Mouse (Mus musculus) spleen, embryonic (tissue): ENCODE data around the gene Gm8773.

Experiments used
- CTCF ChIA-PET: fragments of 350-600 bp; sonication (Branson Sonifier 250); formaldehyde crosslinking; loops from one replicate; lab custom pipeline; 2022; lab: Charles Lee

The Gm8773 gene

GRCm38 (mm10) chr5:5573749-5574317, at the start of gene Gm8773:
Gm8773 (plus strand) TSS chr5:5573799.
- CTCF ChIA-PET, result no interaction called here

GRCm38 (mm10) chr5:5533656-5534420, 39.8 kb upstream of the Gm8773 start:
- CTCF ChIA-PET, result no interaction called here

GRCm38 (mm10) chr5:5536131-5536530, 37.5 kb upstream of the Gm8773 start:
- CTCF ChIA-PET, result no interaction called here

GRCm38 (mm10) chr5:5539771-5540170, 33.8 kb upstream of the Gm8773 start:
- CTCF ChIA-PET, result no interaction called here

- CTCF ChIA-PET, result no interaction called here
Measured at GRCm38 (mm10) chr5:5540385-5540784, 33.2 kb upstream of the Gm8773 start.

GRCm38 (mm10) chr5:5551110-5551509, 22.5 kb upstream of the Gm8773 start:
- CTCF ChIA-PET, result interaction anchor here (0.6 kb wide), 1 partner anchor 586 kb away, joined by 14 read pairs; no protein-coding TSS in a partner anchor

- CTCF ChIA-PET, result no interaction called here
Measured at GRCm38 (mm10) chr5:5559079-5559740, 14.4 kb upstream of the Gm8773 start, which contains the start of gene Gtpbp10. Gtpbp10 (minus strand) TSS chr5:5559538.

GRCm38 (mm10) chr5:5559798-5560197, 13.8 kb upstream of the Gm8773 start:
- CTCF ChIA-PET, result no interaction called here

- CTCF ChIA-PET, result no interaction called here
Measured at GRCm38 (mm10) chr5:5561041-5561706, 12.4 kb upstream of the Gm8773 start.

- CTCF ChIA-PET, result no interaction called here
Measured at GRCm38 (mm10) chr5:5562435-5562834, 11.2 kb upstream of the Gm8773 start.

GRCm38 (mm10) chr5:5587686-5588085, 14.1 kb downstream of the Gm8773 start:
- CTCF ChIA-PET, result no interaction called here

- CTCF ChIA-PET, result no interaction called here
Measured at GRCm38 (mm10) chr5:5610540-5610939, 36.9 kb downstream of the Gm8773 start.

- CTCF ChIA-PET, result no interaction called here
Measured at GRCm38 (mm10) chr5:5618329-5618728, 44.7 kb downstream of the Gm8773 start.

- CTCF ChIA-PET, result no interaction called here
Measured at GRCm38 (mm10) chr5:5625491-5625890, 51.9 kb downstream of the Gm8773 start.
